8 mouse cellular contexts compared by ENCODE assay signal in the genomic region with DNA sequence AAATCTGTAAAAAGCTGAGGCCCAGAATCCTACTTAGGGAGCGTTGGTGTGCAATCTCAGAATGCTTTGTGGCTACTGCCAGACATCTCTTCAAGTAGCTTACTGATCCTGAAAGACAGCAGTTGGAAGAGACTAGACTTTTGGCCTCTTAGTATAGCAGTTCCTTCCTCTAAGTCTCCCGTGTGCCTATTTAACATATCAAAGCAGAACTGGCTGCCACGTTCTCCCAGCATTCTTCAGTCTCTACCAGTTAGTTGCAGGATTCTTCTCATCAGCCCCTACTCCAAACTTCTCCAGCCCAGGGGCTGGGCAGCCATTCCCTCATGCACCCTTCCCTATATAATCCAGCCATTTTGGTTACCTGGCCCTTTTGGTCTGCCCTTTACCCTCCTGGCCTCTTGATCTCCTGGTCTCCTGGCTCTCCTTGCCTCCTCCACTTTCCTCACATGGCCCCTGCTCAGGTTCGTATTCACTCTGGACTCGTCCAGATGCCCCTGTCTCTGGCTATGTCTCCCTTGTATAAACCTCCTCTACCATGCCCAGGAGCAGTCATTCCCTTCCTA. TPM values are rescaled to one million over a fixed set of nuclear protein-coding genes. Genes with fewer than 3 reads are reported as not detected.
DNase-seq lines count a peak whose midpoint lies in the region; ATAC-seq and TF ChIP-seq lines count a peak whose summit lies in the region.

No protein-coding gene starts in this region.

- H3K27ac ChIP-seq in lung, postnatal 0 days (ENCODE audit: low read length), result peak overlapping the region; percentile 39; the same call in 1 of the 2 replicates
- H3K27ac ChIP-seq in hindbrain, embryonic 11.5 days (ENCODE audit: low read depth, low read length), result peak overlapping the region; percentile 17; the same call in 1 of the 2 replicates
- no peak overlapping the region for H3K27ac ChIP-seq in midbrain, embryonic 11.5 days (ENCODE audit: low read depth, low read length)

- H3K4me3 ChIP-seq in lung, postnatal 0 days (ENCODE audit: low read depth, low read length), result peak overlapping the region; percentile 84
- peak overlapping the region; percentile 77 for H3K4me3 ChIP-seq in hindbrain, embryonic 11.5 days (ENCODE audit: low read depth, low read length)
- peak overlapping the region; percentile 82 for H3K4me3 ChIP-seq in midbrain, embryonic 11.5 days (ENCODE audit: low read depth, low read length)

- peak overlapping the region; percentile 47 for H3K4me2 ChIP-seq in lung, postnatal 0 days (replicated peaks; ENCODE audit: low read depth, low read length)
- H3K4me2 ChIP-seq in hindbrain, embryonic 11.5 days (replicated peaks; ENCODE audit: low read depth, low read length), result peak overlapping the region; percentile 56
- peak overlapping the region; percentile 81 for H3K4me2 ChIP-seq in midbrain, embryonic 11.5 days

- H3K27me3 ChIP-seq in lung, postnatal 0 days (replicated peaks; ENCODE audit: insufficient read depth, low read length), result no peaks in the 10 kb centered on the region
- no peaks in the 10 kb centered on the region for H3K27me3 ChIP-seq in hindbrain, embryonic 11.5 days (ENCODE audit: control insufficient read depth, insufficient read depth, low read length)
- no peaks in the 10 kb centered on the region for H3K27me3 ChIP-seq in midbrain, embryonic 11.5 days (ENCODE audit: control insufficient read depth, insufficient read depth, low read length)

- H3K4me1 ChIP-seq in lung, postnatal 0 days (ENCODE audit: insufficient read depth, low read depth, low read length), result peaks cover 8% of the 10 kb centered on the region; the same call in 1 of the 2 replicates
- H3K4me1 ChIP-seq in hindbrain, embryonic 11.5 days (replicated peaks; ENCODE audit: control insufficient read depth, insufficient read depth, low read length), result 0 out of 2 replicates have a peak, but pooled peaks cover 3% of the 10 kb centered on the region
- H3K4me1 ChIP-seq in midbrain, embryonic 11.5 days (ENCODE audit: control insufficient read depth, insufficient read depth, low read length), result peaks cover 18% of the 10 kb centered on the region

- peak; percentile 2 for DNase-seq in adrenal gland, adult 8-10 months
- DNase-seq in adrenal gland, postnatal 14 days, result no peak
- no peak for DNase-seq in lung, postnatal 0 days (ENCODE audit: low spot score)
- no peak for DNase-seq in lung, postnatal 25 days (ENCODE audit: low spot score)
- no peak for DNase-seq in hindbrain, embryonic 11.5 days (ENCODE audit: low spot score)
- peak; percentile 82 for DNase-seq in midbrain, embryonic 11.5 days (ENCODE audit: low spot score, missing footprints)

- no peaks in the 10 kb centered on the region for H3K36me3 ChIP-seq in lung, postnatal 0 days (ENCODE audit: insufficient read depth, low read length)
- no peaks in the 10 kb centered on the region for H3K36me3 ChIP-seq in hindbrain, embryonic 11.5 days (ENCODE audit: control insufficient read depth, insufficient read depth, low read length)
- no peaks in the 10 kb centered on the region for H3K36me3 ChIP-seq in midbrain, embryonic 11.5 days (ENCODE audit: control insufficient read depth, insufficient read depth, low read length)

- no peak for TF ChIP-seq EP300 in lung, postnatal 0 days (IDR thresholded peaks at IDR 0.05)

- H3K9me3 ChIP-seq in lung, postnatal 0 days (ENCODE audit: low read length), result no peaks in the 10 kb centered on the region
- H3K9me3 ChIP-seq in hindbrain, embryonic 11.5 days (ENCODE audit: control insufficient read depth, low read length), result no peaks in the 10 kb centered on the region
- H3K9me3 ChIP-seq in midbrain, embryonic 11.5 days (ENCODE audit: control insufficient read depth, low read length), result no peaks in the 10 kb centered on the region

- 0 out of 2 replicates have a peak overlapping the region, but pooled peaks have one; percentile 13 for H3K9ac ChIP-seq in lung, postnatal 0 days (replicated peaks; ENCODE audit: low read depth)
- peak overlapping the region; percentile 52 for H3K9ac ChIP-seq in hindbrain, embryonic 11.5 days (ENCODE audit: low read depth, low read length)
- H3K9ac ChIP-seq in midbrain, embryonic 11.5 days (ENCODE audit: low read length), result peak overlapping the region; percentile 40; the same call in 1 of the 2 replicates

- no peak for TF ChIP-seq CTCF in lung, postnatal 0 days (IDR thresholded peaks at IDR 0.05)

- WGBS in lung, postnatal 0 days, result 22% methylated on average over 5 of the region's 5 CpGs
- 17% methylated on average over 5 of the region's 5 CpGs for WGBS in hindbrain, embryonic 11.5 days
- 14% methylated on average over 5 of the region's 5 CpGs for WGBS in midbrain, embryonic 11.5 days

- ATAC-seq in lung, postnatal 0 days, result no peak
- no peak for ATAC-seq in hindbrain, embryonic 11.5 days (ENCODE audit: low FRiP score)
- no peak for ATAC-seq in midbrain, embryonic 11.5 days (ENCODE audit: low FRiP score)
- ATAC-seq in granulocyte monocyte progenitor cell, adult 5-6 weeks (replicated peaks; ENCODE audit: poor library complexity, severe bottlenecking), result no peak
- ATAC-seq in activated CD4-positive, CD25-positive, alpha-beta regulatory T cell, adult 4 months, result no peak

RNA-seq across cellular contexts. Expression of a gene that starts 1.2 kb away (rescaled TPM):
- total RNA-seq in adrenal gland, adult 8-10 months (2022), result 10 to 100 TPM; 40.4 to 50.9 (median 45.5) TPM
- 44.2 and 47.6 TPM in 2 replicates for total RNA-seq in adrenal gland, postnatal 14 days (2021)
- polyA plus RNA-seq in lung, postnatal 0 days (2015; fragmentation: Nextera tagmentation; extraction: Ambion mirVana), result 13.1 and 14.7 TPM in 2 replicates
- polyA plus RNA-seq in hindbrain, embryonic 11.5 days (2014; fragmentation: Nextera tagmentation; extraction: Ambion mirVana), result 33.0 and 40.4 TPM in 2 replicates
- 27.1 and 31.0 TPM in 2 replicates for polyA plus RNA-seq in midbrain, embryonic 11.5 days (2014; fragmentation: Nextera tagmentation; extraction: Ambion mirVana)
- 25.1 and 30.5 TPM in 2 replicates for total RNA-seq in granulocyte monocyte progenitor cell, adult 5-6 weeks (2014; fragmentation: Nextera tagmentation)
- 102 and 110 TPM in 2 replicates for total RNA-seq in granulocyte monocyte progenitor cell, adult 5-6 weeks (2017)
- 10 to 100 TPM; 24.2 to 29.4 TPM for polyA plus RNA-seq in activated CD4-positive, CD25-positive, alpha-beta regulatory T cell, adult 4 months (2017; shearing (Covaris generic))

Comparison
In these comparisons a context has a peak if more than half of its experiments do, and no peak if none do; other contexts are left out.
1. DNase-seq: peak in adrenal gland, adult 8-10 months (single experiment) and midbrain, embryonic 11.5 days (single experiment); none in adrenal gland, postnatal 14 days (single experiment), lung, postnatal 0 days (single experiment), lung, postnatal 25 days (single experiment) and hindbrain, embryonic 11.5 days (single experiment).
2. Peak in every context shown above with its lines, with median percentiles within 50 percentile points of each other: H3K4me2 ChIP-seq, H3K4me3 ChIP-seq and H3K9ac ChIP-seq.